In the genomic region with DNA sequence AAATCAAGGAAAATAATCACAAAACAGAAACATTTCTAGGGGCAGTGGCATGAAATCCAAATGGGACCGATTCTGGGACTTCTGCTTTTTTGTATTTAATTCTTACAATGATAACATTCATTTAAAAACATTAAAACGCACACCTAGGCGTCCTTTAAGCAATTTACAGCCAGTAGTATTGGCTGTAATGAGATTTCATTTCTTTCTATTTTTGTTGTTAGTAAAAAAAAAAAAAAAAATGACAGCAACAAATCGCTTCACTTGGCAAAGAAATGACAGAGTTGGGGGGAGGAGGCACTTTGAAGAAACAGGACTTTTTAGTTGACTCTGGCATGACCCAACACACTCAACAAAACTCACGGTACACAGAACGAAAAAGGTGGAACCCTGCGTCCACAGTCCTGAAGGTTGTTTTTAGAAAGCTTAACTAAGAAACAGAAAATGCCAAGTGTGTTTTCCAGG, we compare ENCODE assay signal across 7 mouse cellular contexts. TPM values are rescaled to one million over a fixed set of nuclear protein-coding genes. Genes with fewer than 3 reads are reported as not detected.
DNase-seq lines count a peak whose midpoint lies in the region; ATAC-seq lines count a peak whose summit lies in the region.

No protein-coding gene starts in this region.

- peak overlapping the region; percentile 86 for H3K4me2 ChIP-seq in lung, embryonic 16.5 days (ENCODE audit: low read depth, low read length)
- H3K4me2 ChIP-seq in liver, embryonic 11.5 days = peak overlapping the region; percentile 89
- peak overlapping the region; percentile 65 for H3K4me2 ChIP-seq in stomach, embryonic 15.5 days

- no peaks in the 10 kb centered on the region for H3K36me3 ChIP-seq in lung, embryonic 16.5 days (ENCODE audit: control insufficient read depth, insufficient read depth, low read length)
- H3K36me3 ChIP-seq in erythroblast, embryonic 14.5 days (ENCODE audit: control insufficient read depth) = peaks cover 15% of the 10 kb centered on the region
- no peaks in the 10 kb centered on the region for H3K36me3 ChIP-seq in liver, embryonic 11.5 days (ENCODE audit: control insufficient read depth, insufficient read depth, low read length)
- no peaks in the 10 kb centered on the region for H3K36me3 ChIP-seq in stomach, embryonic 15.5 days

- H3K27ac ChIP-seq in lung, embryonic 16.5 days (ENCODE audit: low read length) = no peak overlapping the region
- H3K27ac ChIP-seq in liver, embryonic 11.5 days (ENCODE audit: low read depth, low read length) = peak overlapping the region; percentile 94; the same call in 1 of the 2 replicates
- peak overlapping the region; percentile 98; the same call in 1 of the 2 replicates for H3K27ac ChIP-seq in stomach, embryonic 15.5 days

- H3K4me1 ChIP-seq in lung, embryonic 16.5 days (replicated peaks; ENCODE audit: control insufficient read depth, insufficient read depth, low read length) = 0 out of 2 replicates have a peak, but pooled peaks cover 5% of the 10 kb centered on the region
- peaks cover 41% of the 10 kb centered on the region for H3K4me1 ChIP-seq in erythroblast, embryonic 14.5 days (ENCODE audit: control insufficient read depth)
- H3K4me1 ChIP-seq in liver, embryonic 11.5 days (replicated peaks; ENCODE audit: control insufficient read depth, insufficient read depth, low read length) = peaks cover 5% of the 10 kb centered on the region; the same call in 1 of the 2 replicates
- 0 out of 2 replicates have a peak, but pooled peaks cover 3% of the 10 kb centered on the region for H3K4me1 ChIP-seq in stomach, embryonic 15.5 days

- ATAC-seq in lung, embryonic 16.5 days (ENCODE audit: low read depth) = no peak
- ATAC-seq in liver, embryonic 11.5 days (replicated peaks; ENCODE audit: low FRiP score) = no peak
- ATAC-seq in stomach, embryonic 15.5 days (ENCODE audit: insufficient read depth, low FRiP score, low read depth) = no peak

- no peaks in the 10 kb centered on the region for H3K27me3 ChIP-seq in lung, embryonic 16.5 days (ENCODE audit: control insufficient read depth, insufficient read depth, low read depth, low read length)
- H3K27me3 ChIP-seq in erythroblast, embryonic 14.5 days (ENCODE audit: control insufficient read depth) = no peaks in the 10 kb centered on the region
- H3K27me3 ChIP-seq in liver, embryonic 11.5 days (replicated peaks; ENCODE audit: control insufficient read depth, insufficient read depth, low read length) = no peaks in the 10 kb centered on the region
- H3K27me3 ChIP-seq in stomach, embryonic 15.5 days (replicated peaks) = no peaks in the 10 kb centered on the region

- DNase-seq in lung, adult 18-20 months = no peak
- DNase-seq in liver, embryonic 11.5 days (ENCODE audit: low spot score) = no peak
- no peak for DNase-seq in cerebellum, adult 11 months
- DNase-seq in layer of hippocampus, adult 9-10 months (ENCODE audit: low spot score) = no peak

- peaks cover 3% of the 10 kb centered on the region for H3K9me3 ChIP-seq in lung, embryonic 16.5 days (ENCODE audit: control insufficient read depth, low read length)
- no peaks in the 10 kb centered on the region for H3K9me3 ChIP-seq in erythroblast, embryonic 14.5 days (ENCODE audit: control insufficient read depth, low read length)
- no peaks in the 10 kb centered on the region for H3K9me3 ChIP-seq in liver, embryonic 11.5 days (ENCODE audit: control insufficient read depth, low read length)
- H3K9me3 ChIP-seq in stomach, embryonic 15.5 days = no peaks in the 10 kb centered on the region

- H3K4me3 ChIP-seq in lung, embryonic 16.5 days (ENCODE audit: low read length) = peak overlapping the region; percentile 98
- H3K4me3 ChIP-seq in erythroblast, embryonic 14.5 days (replicated peaks) = peak overlapping the region; percentile 89
- peak overlapping the region; percentile 88 for H3K4me3 ChIP-seq in liver, embryonic 11.5 days (ENCODE audit: low read depth, low read length)
- H3K4me3 ChIP-seq in stomach, embryonic 15.5 days (replicated peaks) = peak overlapping the region; percentile 87

- H3K9ac ChIP-seq in lung, embryonic 16.5 days (ENCODE audit: low read length) = peak overlapping the region; percentile 90
- peak overlapping the region; percentile 94 for H3K9ac ChIP-seq in liver, embryonic 11.5 days (ENCODE audit: low read depth, low read length)
- H3K9ac ChIP-seq in stomach, embryonic 15.5 days = peak overlapping the region; percentile 82; the same call in 1 of the 2 replicates

- 15% methylated on average over 7 of the region's 7 CpGs for WGBS in lung, embryonic 16.5 days
- WGBS in liver, embryonic 11.5 days = 13% methylated on average over 7 of the region's 7 CpGs
- 13% methylated on average over 7 of the region's 7 CpGs for WGBS in stomach, embryonic 15.5 days

RNA-seq across cellular contexts. Expression of a gene that starts 1.2 kb away (rescaled TPM):
- 15.9 and 18.9 TPM in 2 replicates for polyA plus RNA-seq in lung, embryonic 16.5 days (2015; fragmentation: Nextera tagmentation; extraction: Ambion mirVana)
- 3.3 and 5.3 TPM in 2 replicates for polyA plus RNA-seq in erythroblast, embryonic 14.5 days (2012)
- 15.9 and 18.0 TPM in 2 replicates for polyA plus RNA-seq in liver, embryonic 11.5 days (2014; fragmentation: Nextera tagmentation; extraction: Ambion mirVana)
- polyA plus RNA-seq in stomach, embryonic 15.5 days (2015; fragmentation: Nextera tagmentation; extraction: Ambion mirVana) = 16.1 and 17.2 TPM in 2 replicates

RNA-seq across cellular contexts. Expression of a gene that starts 1.4 kb away (rescaled TPM):
- polyA plus RNA-seq in lung, embryonic 16.5 days (2015; fragmentation: Nextera tagmentation; extraction: Ambion mirVana) = 137 and 144 TPM in 2 replicates
- polyA plus RNA-seq in erythroblast, embryonic 14.5 days (2012) = 41.8 and 45.7 TPM in 2 replicates
- polyA plus RNA-seq in liver, embryonic 11.5 days (2014; fragmentation: Nextera tagmentation; extraction: Ambion mirVana) = 187 and 198 TPM in 2 replicates
- 157 and 159 TPM in 2 replicates for polyA plus RNA-seq in stomach, embryonic 15.5 days (2015; fragmentation: Nextera tagmentation; extraction: Ambion mirVana)

RNA-seq across cellular contexts. Expression of a gene that starts 25.9 kb away (rescaled TPM):
- not detected in 2 replicates for polyA plus RNA-seq in lung, embryonic 16.5 days (2015; fragmentation: Nextera tagmentation; extraction: Ambion mirVana)
- polyA plus RNA-seq in erythroblast, embryonic 14.5 days (2012) = not detected in 2 replicates
- polyA plus RNA-seq in liver, embryonic 11.5 days (2014; fragmentation: Nextera tagmentation; extraction: Ambion mirVana) = 0.04 and 0.23 TPM in 2 replicates
- polyA plus RNA-seq in stomach, embryonic 15.5 days (2015; fragmentation: Nextera tagmentation; extraction: Ambion mirVana) = not detected in 2 replicates
